Comparison of ENCODE assay signal across 9 mouse cellular contexts in the genomic region with DNA sequence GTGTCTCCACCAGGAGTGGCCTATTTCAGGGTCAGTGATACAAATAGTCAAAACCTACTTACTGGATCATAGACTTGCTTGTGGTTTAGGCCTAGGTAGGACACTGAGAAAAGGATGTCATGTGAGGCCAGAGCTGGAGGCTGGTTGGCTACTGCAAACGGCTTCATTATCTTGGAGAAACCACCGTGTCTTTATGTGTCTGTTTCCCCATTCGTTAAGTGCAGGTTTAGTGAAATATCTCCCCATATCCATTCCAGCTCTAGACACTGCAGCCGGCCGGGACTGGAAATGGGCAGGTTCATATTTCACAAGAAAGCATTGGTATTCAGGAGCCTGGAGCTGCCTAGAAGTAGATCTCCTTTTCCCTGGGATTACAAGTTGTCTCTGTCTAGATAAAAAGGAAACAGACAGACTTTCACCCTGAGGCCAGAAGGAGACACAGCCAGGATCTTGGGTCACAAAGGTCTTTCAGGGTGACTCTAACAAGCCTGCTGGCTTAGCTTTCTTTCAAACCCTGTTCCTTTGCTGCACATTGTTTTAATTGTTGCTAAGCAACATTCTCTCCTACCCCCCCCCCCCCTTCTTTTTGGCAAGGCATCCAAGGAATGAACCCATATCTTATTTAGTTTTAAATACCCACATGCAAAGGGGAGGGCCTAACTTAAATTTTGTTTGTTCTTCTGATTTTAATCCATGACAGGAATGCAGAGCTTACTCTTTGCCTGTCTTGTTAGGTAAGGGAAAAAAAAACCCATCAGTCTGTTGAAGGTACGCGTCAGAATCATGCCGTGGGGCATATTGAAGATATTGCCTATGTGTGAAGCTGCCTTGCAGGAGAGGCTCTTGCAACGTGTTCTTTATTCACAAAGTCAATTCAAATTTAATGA. TPM values are rescaled to one million over a fixed set of nuclear protein-coding genes. Genes with fewer than 3 reads are reported as not detected.
DNase-seq lines count a peak whose midpoint lies in the region; ATAC-seq lines count a peak whose summit lies in the region.
"Had no signal": no experiment of that assay in that cellular context is flagged by ENCODE, and none has a peak within 500 bp of the region (broad histone marks: within the 10 kb centered on the region; RNA-seq: fewer than 3 reads in every experiment).

No protein-coding gene starts in this region.

- H3K4me3 ChIP-seq in lung, embryonic 15.5 days = no peak overlapping the region
- no peak overlapping the region for H3K4me3 ChIP-seq in forebrain, embryonic 15.5 days
- no peak overlapping the region for H3K4me3 ChIP-seq in neural tube, embryonic 15.5 days (replicated peaks)
- H3K4me3 ChIP-seq: myocyte had no signal

- ATAC-seq in lung, embryonic 15.5 days (ENCODE audit: borderline replicate concordance, extremely low read depth, low FRiP score, low TSS enrichment) = peak; percentile 33; the same call in 1 of the 2 replicates
- peak; percentile 46 for ATAC-seq in forebrain, embryonic 15.5 days (replicated peaks)
- ATAC-seq in neural tube, embryonic 15.5 days (ENCODE audit: low FRiP score) = 0 out of 2 replicates have a peak, but pooled peaks have one; percentile 31
- ATAC-seq in erythroblast, adult 5-6 weeks (replicated peaks; ENCODE audit: low FRiP score, poor library complexity, severe bottlenecking) = no peak

- peak overlapping the region; percentile 57 for H3K27ac ChIP-seq in lung, embryonic 15.5 days
- H3K27ac ChIP-seq in forebrain, embryonic 15.5 days (replicated peaks) = peak overlapping the region; percentile 87
- no peak overlapping the region; the same call in none of the 2 replicates for H3K27ac ChIP-seq in neural tube, embryonic 15.5 days (replicated peaks)

- 23% methylated on average over 9 of the region's 9 CpGs for WGBS in lung, embryonic 15.5 days
- 6% methylated on average over 9 of the region's 9 CpGs for WGBS in forebrain, embryonic 15.5 days
- 43% methylated on average over 9 of the region's 9 CpGs for WGBS in neural tube, embryonic 15.5 days

- no peak for DNase-seq in lung, postnatal 14 days
- peak; percentile 32 to 54 for DNase-seq in kidney, postnatal 25 days
- DNase-seq in adrenal gland, postnatal 36 days = no peak
- no peak for DNase-seq in layer of hippocampus, postnatal 36 days

- no peak overlapping the region for H3K4me2 ChIP-seq in lung, embryonic 15.5 days
- no peak overlapping the region for H3K4me2 ChIP-seq in forebrain, embryonic 15.5 days (replicated peaks)
- H3K4me2 ChIP-seq in neural tube, embryonic 15.5 days = no peak overlapping the region

- H3K9ac ChIP-seq in lung, embryonic 15.5 days = no peak overlapping the region
- H3K9ac ChIP-seq in forebrain, embryonic 15.5 days (replicated peaks) = no peak overlapping the region
- no peak overlapping the region for H3K9ac ChIP-seq in neural tube, embryonic 15.5 days (replicated peaks)

- H3K9me3 ChIP-seq in lung, embryonic 15.5 days = no peaks in the 10 kb centered on the region
- no peaks in the 10 kb centered on the region for H3K9me3 ChIP-seq in forebrain, embryonic 15.5 days
- H3K9me3 ChIP-seq in neural tube, embryonic 15.5 days (replicated peaks) = no peaks in the 10 kb centered on the region

- H3K36me3 ChIP-seq in lung, embryonic 15.5 days = no peaks in the 10 kb centered on the region
- H3K36me3 ChIP-seq in forebrain, embryonic 15.5 days = no peaks in the 10 kb centered on the region
- H3K36me3 ChIP-seq in neural tube, embryonic 15.5 days = no peaks in the 10 kb centered on the region

- no peaks in the 10 kb centered on the region for H3K27me3 ChIP-seq in lung, embryonic 15.5 days
- no peaks in the 10 kb centered on the region for H3K27me3 ChIP-seq in forebrain, embryonic 15.5 days
- H3K27me3 ChIP-seq in neural tube, embryonic 15.5 days (replicated peaks) = no peaks in the 10 kb centered on the region

- H3K4me1 ChIP-seq in lung, embryonic 15.5 days = peaks cover 35% of the 10 kb centered on the region
- H3K4me1 ChIP-seq in forebrain, embryonic 15.5 days = peaks cover 26% of the 10 kb centered on the region
- peaks cover 13% of the 10 kb centered on the region; the same call in 1 of the 2 replicates for H3K4me1 ChIP-seq in neural tube, embryonic 15.5 days

RNA-seq across cellular contexts. Expression of a gene that starts 36.4 kb away (rescaled TPM):
- 12.7 and 14.9 TPM in 2 replicates for polyA plus RNA-seq in lung, embryonic 15.5 days (2015; fragmentation: Nextera tagmentation; extraction: Ambion mirVana)
- polyA plus RNA-seq in forebrain, embryonic 15.5 days (2015; fragmentation: Nextera tagmentation; extraction: Ambion mirVana) = 11.0 and 12.6 TPM in 2 replicates
- polyA plus RNA-seq in neural tube, embryonic 15.5 days (2015; fragmentation: Nextera tagmentation; extraction: Ambion mirVana) = 3.3 and 6.4 TPM in 2 replicates
- total RNA-seq in adrenal gland, postnatal 36 days (2021) = 100 to 1,000 TPM; 124 to 167 TPM
- total RNA-seq in erythroblast, adult 5-6 weeks (2015; ENCODE audit: low replicate concordance) = 14.0 and 15.0 TPM in 2 replicates
- 10.1 and 19.4 TPM in 2 replicates for total RNA-seq in erythroblast, adult 5-6 weeks (2017; ENCODE audit: low replicate concordance)
- 100 to 1,000 TPM; 290 to 296 TPM for total RNA-seq in layer of hippocampus, postnatal 36 days (2021)

Comparison
In these comparisons a context has a peak if more than half of its experiments do, and no peak if none do; other contexts are left out.
1. DNase-seq: peak in kidney, postnatal 25 days (2 of 2); none in lung, postnatal 14 days (single experiment), adrenal gland, postnatal 36 days (0 of 2) and layer of hippocampus, postnatal 36 days (0 of 2).
2. RNA of a gene that starts 36.4 kb away (total RNA-seq): 290 to 296 TPM in layer of hippocampus, postnatal 36 days and 124 to 167 TPM in adrenal gland, postnatal 36 days; 10.1 to 19.4 TPM in erythroblast, adult 5-6 weeks; every median in the first group is over 4 times any median in the second.